Mouse (Mus musculus) cortical plate, adult 2 months (tissue): ENCODE data around the gene Nrl. TPM values are rescaled to one million over a fixed set of nuclear protein-coding genes. Genes with fewer than 3 reads are reported as not detected.

Source experiments
- H3K27ac ChIP-seq: fragments of 200-500 bp; 2 replicates; pipeline ENCODE4 v1.5.1; 2012; ENCODE audit warnings: low read length, control low read depth, inconsistent platforms; ENCODE audit not compliant: insufficient read depth
- H3K4me1 ChIP-seq: fragments of 200-500 bp; 2 replicates; pipeline ENCODE4 v1.6.1; 2011; ENCODE audit warnings: low read length; ENCODE audit not compliant: control insufficient read depth, insufficient read depth
- H3K4me3 ChIP-seq: fragments of 200-500 bp; 2 replicates; pipeline ENCODE4 v1.5.1; 2011; ENCODE audit warnings: mild to moderate bottlenecking, low read length, control low read depth; ENCODE audit not compliant: insufficient read depth
- CTCF ChIP-seq: fragments of 200-500 bp; IDR thresholded peaks from 2 replicates; pipeline ENCODE4 v1.5.1; 2011; ENCODE audit warnings: mild to moderate bottlenecking, control low read depth, low read length; ENCODE audit not compliant: insufficient read depth; ENCODE audit errors: extremely low read depth
- POLR2A ChIP-seq: fragments of 200-500 bp; IDR thresholded peaks from 2 replicates; pipeline ENCODE4 v1.6.1; 2011; ENCODE audit warnings: mild to moderate bottlenecking, low read length, control low read depth; ENCODE audit not compliant: insufficient read depth; ENCODE audit errors: extremely low read depth
- polyA plus RNA-seq: library from polyadenylated mRNA; depleted of rRNA; stranded (reverse); fragments of >200 nt; gene quantifications from 2 replicates; pipeline ENCODE4 v1.2.3, GENCODE M21; 2012; rRNA removed

Gene Nrl
- polyA plus RNA-seq: 0.21 and 0.66 TPM in 2 replicates

- peaks cover 2% of the 10 kb centered on the region for H3K4me1 ChIP-seq
- H3K27ac ChIP-seq: no peak within 1 kb of the TSS
- no peak for TF ChIP-seq CTCF
- no peak for TF ChIP-seq POLR2A
- no peak within 1 kb of the TSS for H3K4me3 ChIP-seq
Observed at GRCm38 (mm10) chr14:55524785-55525184, at the start of gene Nrl. TSS of gene Nrl (minus strand) at chr14:55524981.

DNA sequence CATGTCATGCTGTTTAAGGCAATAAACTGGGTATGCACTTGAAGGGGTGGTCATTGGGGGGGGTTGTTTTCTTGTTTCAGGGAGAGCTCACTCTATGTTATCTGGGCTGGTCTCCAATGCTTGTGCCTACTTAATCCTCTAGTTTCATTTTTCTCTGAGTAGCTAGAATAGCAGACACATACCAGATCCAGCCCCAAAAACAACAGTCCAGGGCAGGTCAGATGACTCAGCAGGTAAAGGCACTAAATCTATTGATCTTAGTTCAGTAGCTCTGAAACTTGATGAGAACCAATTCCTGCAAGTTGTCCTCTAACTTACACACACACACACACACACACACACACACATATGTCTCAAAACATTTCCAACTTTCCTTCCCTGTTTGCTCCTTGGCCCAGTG, 47.0 kb upstream of the Nrl start:
- H3K27ac ChIP-seq: no peak overlapping the region
- no peak overlapping the region for H3K4me3 ChIP-seq
- no peaks in the 10 kb centered on the region for H3K4me1 ChIP-seq
- TF ChIP-seq POLR2A (no peak), CTCF (no peak)

DNA sequence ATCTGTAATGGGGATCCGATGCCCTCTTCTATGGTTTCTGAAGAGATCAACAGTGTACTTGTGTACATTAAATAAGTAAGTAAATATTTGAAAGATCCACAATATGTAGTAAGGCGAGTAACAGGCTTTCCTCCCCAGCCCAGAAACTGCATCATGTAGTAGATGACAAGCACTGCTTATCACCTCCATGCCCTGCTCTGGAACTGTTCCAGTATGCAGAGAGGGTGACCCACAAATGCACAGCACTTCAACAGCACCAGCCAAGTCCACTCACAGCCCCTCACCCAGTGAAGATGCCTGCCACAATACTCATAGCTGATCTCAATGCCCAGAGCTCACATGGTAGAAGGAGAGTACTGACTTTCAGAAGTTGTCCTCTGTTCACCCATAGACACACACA, 45.8 kb upstream of the Nrl start:
- Histone ChIP-seq H3K27ac (no peak overlapping the region), H3K4me3 (no peak overlapping the region), H3K4me1 (no peaks in the 10 kb centered on the region)
- no peak for TF ChIP-seq POLR2A
- no peak for TF ChIP-seq CTCF

DNA sequence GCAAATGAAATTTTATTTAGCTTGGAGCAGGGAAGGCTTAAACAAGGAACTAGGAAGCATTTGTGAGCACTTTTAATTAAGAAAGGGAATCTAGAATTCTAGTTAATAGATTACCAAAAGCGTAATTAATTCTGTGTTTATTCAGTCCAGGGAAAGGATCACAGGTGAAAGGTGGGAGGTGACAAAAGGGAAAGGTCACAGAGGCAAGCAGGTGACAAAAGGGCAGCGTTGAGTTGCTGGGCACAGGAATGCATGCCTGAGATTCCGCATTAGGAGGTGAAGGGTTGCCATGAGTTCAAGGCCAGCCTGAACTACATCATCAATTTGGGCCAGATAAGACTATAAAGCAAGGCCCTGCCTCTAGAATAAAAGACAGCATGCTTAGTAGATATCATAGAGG, 42.7 kb upstream of the Nrl start:
- no peak for TF ChIP-seq CTCF
- TF ChIP-seq POLR2A: no peak
- no peaks in the 10 kb centered on the region for H3K4me1 ChIP-seq

DNA sequence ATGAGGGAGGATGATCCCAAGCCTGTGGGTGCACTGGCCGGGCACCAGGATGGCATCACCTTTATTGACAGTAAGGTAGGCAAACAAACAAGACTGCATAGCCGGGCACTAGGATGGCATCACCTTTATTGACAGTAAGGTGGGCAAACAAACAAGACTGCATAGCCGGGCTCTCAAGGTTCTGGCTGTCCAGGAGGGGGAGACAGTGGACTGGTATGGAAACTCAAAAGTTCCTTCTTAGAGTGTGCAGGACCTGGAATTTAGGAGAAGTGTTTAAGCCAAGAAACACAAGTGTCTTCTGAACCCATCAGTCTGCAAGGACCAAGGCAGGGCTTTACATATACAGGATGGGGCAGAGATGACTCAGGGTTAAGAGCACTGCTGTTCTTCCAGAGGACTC, 41.0 kb upstream of the Nrl start:
- Histone ChIP-seq H3K4me1 (peaks cover 3% of the 10 kb centered on the region; the same call in 1 of the 2 replicates), H3K27ac (no peak overlapping the region), H3K4me3 (no peak overlapping the region)
- no peak for TF ChIP-seq POLR2A
- no peak for TF ChIP-seq CTCF

More for the DNA sequence above, 42.7 kb upstream of the Nrl start:
- no peak overlapping the region for H3K4me3 ChIP-seq
- H3K27ac ChIP-seq: no peak overlapping the region

DNA sequence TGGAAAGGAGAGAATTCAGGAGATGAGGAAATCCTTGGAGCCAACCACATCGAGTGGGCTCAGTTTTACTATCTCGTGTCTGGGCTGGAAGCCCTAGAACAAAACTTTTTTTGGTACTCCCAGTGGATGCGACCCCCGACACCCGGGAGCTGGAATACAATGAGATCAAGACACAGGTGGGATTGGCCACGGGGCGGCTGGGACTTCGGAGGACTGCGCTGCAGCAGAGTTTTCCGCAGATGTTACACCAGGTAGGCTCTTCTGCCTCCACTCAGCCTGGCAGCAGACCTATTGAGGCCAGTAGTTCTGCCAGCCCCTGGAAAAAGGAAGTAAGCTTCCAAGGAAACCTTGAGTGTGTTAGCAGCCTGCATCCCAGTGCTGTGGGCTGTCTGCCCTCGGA, 38.5 kb upstream of the Nrl start:
- no peak overlapping the region for H3K27ac ChIP-seq
- peaks cover 3% of the 10 kb centered on the region; the same call in 1 of the 2 replicates for H3K4me1 ChIP-seq
- no peak for TF ChIP-seq POLR2A
- no peak for TF ChIP-seq CTCF
- H3K4me3 ChIP-seq: no peak overlapping the region

- TF ChIP-seq CTCF (no peak), POLR2A (no peak)
- peaks cover 3% of the 10 kb centered on the region; the same call in 1 of the 2 replicates for H3K4me1 ChIP-seq
- no peak overlapping the region for H3K27ac ChIP-seq
- H3K4me3 ChIP-seq: no peak overlapping the region; the same call in 1 of the 2 replicates
Observed at GRCm38 (mm10) chr14:55561860-55562259, 37.1 kb upstream of the Nrl start.

DNA sequence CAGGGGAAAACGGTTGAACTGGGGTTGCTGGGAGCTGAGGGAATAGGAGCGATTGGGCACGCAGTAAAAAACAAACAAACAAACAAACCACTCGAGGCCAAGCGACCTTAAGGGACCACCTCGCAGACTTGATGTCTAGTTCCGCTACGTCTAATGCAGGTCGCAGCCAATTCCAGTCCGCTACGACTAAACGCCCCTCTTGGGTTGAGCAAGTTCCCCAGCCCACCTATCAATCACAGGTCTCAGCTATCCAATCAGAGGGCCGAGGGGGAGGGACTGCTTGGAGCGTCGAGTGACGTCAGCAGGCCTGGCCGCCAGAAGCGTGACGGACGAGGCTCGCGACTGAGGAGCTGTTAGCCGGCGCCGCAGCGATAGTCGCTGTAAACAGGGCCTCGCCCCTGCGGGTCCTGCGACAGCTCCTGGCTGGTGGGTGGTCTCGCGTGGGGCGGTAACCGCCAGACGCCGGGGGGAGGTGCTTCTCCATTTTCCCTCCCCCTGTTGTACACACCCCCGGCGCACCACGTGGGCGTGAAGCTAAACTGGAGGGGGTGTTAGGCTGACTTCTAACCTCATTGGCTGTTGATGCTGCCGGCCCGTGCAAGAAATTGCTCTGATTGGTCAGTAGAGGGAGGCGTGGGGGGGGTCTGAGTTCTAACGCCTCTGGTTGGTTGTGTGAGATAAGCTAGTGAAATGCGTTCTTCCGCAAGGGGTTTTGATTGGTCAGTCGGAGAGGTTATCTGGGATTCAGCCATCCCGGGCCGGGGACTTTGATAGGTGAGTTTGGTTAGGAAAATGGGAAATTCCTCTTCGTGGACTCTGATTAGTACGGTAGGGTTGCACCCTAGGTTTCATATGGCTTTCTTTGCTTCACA, 35.7 kb upstream of the Nrl start, which contains the start of gene A730061H03Rik:
Gene A730061H03Rik, minus strand, starts transcription at position 205 of the 872 bp plus-strand sequence.
- peak within 1 kb of the TSS; percentile 89 for H3K27ac ChIP-seq
- TF ChIP-seq POLR2A: peak; percentile 95
- no peak for TF ChIP-seq CTCF

GRCm38 (mm10) chr14:55559799-55560201, 35.0 kb upstream of the Nrl start, which contains the start of gene Dcaf11:
TSS of gene Dcaf11 (plus strand) at chr14:55560006.
- TF ChIP-seq POLR2A (peak; percentile 77), CTCF (no peak)

More for the DNA sequence above, 35.7 kb upstream of the Nrl start, which contains the start of gene A730061H03Rik:
- Histone ChIP-seq H3K4me1 (peaks cover 3% of the 10 kb centered on the region; the same call in 1 of the 2 replicates), H3K4me3 (peak within 1 kb of the TSS; percentile 67)

GRCm38 (mm10) chr14:55558740-55559448, 34.1 kb upstream of the Nrl start:
- TF ChIP-seq CTCF (no peak), POLR2A (no peak)
- Histone ChIP-seq H3K4me1 (peaks cover 3% of the 10 kb centered on the region; the same call in 1 of the 2 replicates), H3K4me3 (peak overlapping the region; percentile 67; the same call in 1 of the 2 replicates), H3K27ac (no peak overlapping the region)

More at GRCm38 (mm10) chr14:55559799-55560201, 35.0 kb upstream of the Nrl start, which contains the start of gene Dcaf11:
- Histone ChIP-seq H3K27ac (peak within 1 kb of the TSS; percentile 89), H3K4me3 (peak within 1 kb of the TSS; percentile 67), H3K4me1 (peaks cover 3% of the 10 kb centered on the region; the same call in 1 of the 2 replicates)
